Mouse (Mus musculus): ENCODE measurements around the gene Rbm45.

- no peak for TF ChIP-seq CTCF (IDR thresholded peaks at IDR 0.05; ENCODE audit: low read depth)
- no peak for TF ChIP-seq EP300 (IDR thresholded peaks at IDR 0.05; ENCODE audit: low read depth)
Observed at GRCm38 (mm10) chr2:76418142-76418518, 48.3 kb downstream of the Rbm45 start.
